Mouse (Mus musculus): ENCODE data around the gene Laptm4a. TPM values are rescaled to one million over a fixed set of nuclear protein-coding genes. Genes with fewer than 3 reads are reported as not detected.
A peak's percentile ranks its signal among the peaks of the same experiment; 100 is the strongest.
"Not testable (repeated sequence)": the region's sequence is repeated elsewhere in the genome, so short reads cannot be mapped to it uniquely, and the experiment has no call there.

The Laptm4a gene
- polyA plus RNA-seq, 1 experiment from 2014 or later = 313 TPM

- Histone ChIP-seq H3K27me3 (ENCODE audit: control insufficient read depth, insufficient read depth, low read length) (no peaks in the 10 kb centered on the region), H3K4me2 (ENCODE audit: low read depth, low read length) (peak overlapping the region; percentile 62), H3K9ac (ENCODE audit: low read length) (peak overlapping the region; percentile 72), H3K9me3 (replicated peaks; ENCODE audit: control insufficient read depth, low read length) (no peaks in the 10 kb centered on the region), H3K4me3 (ENCODE audit: low read length) (peak overlapping the region; percentile 89), H3K27ac (ENCODE audit: low read length) (peak overlapping the region; percentile 99), H3K4me1 (ENCODE audit: control insufficient read depth, insufficient read depth, low read length) (peaks cover 33% of the 10 kb centered on the region), H3K36me3 (ENCODE audit: control insufficient read depth, insufficient read depth) (no peaks in the 10 kb centered on the region)
- 13% methylated on average over 1 of the region's 1 CpGs for WGBS
- no peak for ATAC-seq (replicated peaks; ENCODE audit: extremely low read depth, insufficient read depth, low FRiP score)
These were observed 469 bp upstream of the Laptm4a start for GRCm38 (mm10) chr12:8920996-8921393.

GRCm38 (mm10) chr12:8922369-8923124 lies 1.1 kb downstream of the Laptm4a start:
- 2% methylated on average over 30 of the region's 30 CpGs for WGBS
- no peaks in the 10 kb centered on the region for H3K27me3 ChIP-seq (ENCODE audit: control insufficient read depth, insufficient read depth, low read length)
- H3K4me1 ChIP-seq (ENCODE audit: control insufficient read depth, insufficient read depth, low read length) = peaks cover 35% of the 10 kb centered on the region
- peak overlapping the region; percentile 89 for H3K4me3 ChIP-seq (ENCODE audit: low read length)
- peak overlapping the region; percentile 82 for H3K4me2 ChIP-seq (ENCODE audit: low read depth, low read length)
- H3K9ac ChIP-seq (ENCODE audit: low read length) = peak overlapping the region; percentile 93
- no peak for ATAC-seq (replicated peaks; ENCODE audit: extremely low read depth, insufficient read depth, low FRiP score)
- H3K9me3 ChIP-seq (replicated peaks; ENCODE audit: control insufficient read depth, low read length) = no peaks in the 10 kb centered on the region
- H3K36me3 ChIP-seq (ENCODE audit: control insufficient read depth, insufficient read depth) = no peaks in the 10 kb centered on the region
- H3K27ac ChIP-seq (ENCODE audit: low read length) = peak overlapping the region; percentile 99

- Histone ChIP-seq H3K4me2 (ENCODE audit: low read depth, low read length) (peak overlapping the region; percentile 82), H3K36me3 (ENCODE audit: control insufficient read depth, insufficient read depth) (no peaks in the 10 kb centered on the region), H3K4me3 (ENCODE audit: low read length) (peak overlapping the region; percentile 89), H3K27me3 (ENCODE audit: control insufficient read depth, insufficient read depth, low read length) (no peaks in the 10 kb centered on the region), H3K27ac (ENCODE audit: low read length) (peak overlapping the region; percentile 99), H3K9me3 (replicated peaks; ENCODE audit: control insufficient read depth, low read length) (no peaks in the 10 kb centered on the region), H3K9ac (ENCODE audit: low read length) (peak overlapping the region; percentile 93), H3K4me1 (ENCODE audit: control insufficient read depth, insufficient read depth, low read length) (peaks cover 37% of the 10 kb centered on the region)
- 16% methylated on average over 5 of the region's 5 CpGs for WGBS
- no peak for ATAC-seq (replicated peaks; ENCODE audit: extremely low read depth, insufficient read depth, low FRiP score)
These were observed 1.6 kb downstream of the Laptm4a start for GRCm38 (mm10) chr12:8923125-8923410.

GRCm38 (mm10) chr12:8923603-8924002 lies 2.1 kb downstream of the Laptm4a start:
- no peak overlapping the region for H3K27ac ChIP-seq (ENCODE audit: low read length)
- no peaks in the 10 kb centered on the region for H3K36me3 ChIP-seq (ENCODE audit: control insufficient read depth, insufficient read depth)
- 40% methylated on average over 2 of the region's 2 CpGs for WGBS
- ATAC-seq (replicated peaks; ENCODE audit: extremely low read depth, insufficient read depth, low FRiP score) = no peak
- H3K9me3 ChIP-seq (replicated peaks; ENCODE audit: control insufficient read depth, low read length) = no peaks in the 10 kb centered on the region
- no peaks in the 10 kb centered on the region for H3K27me3 ChIP-seq (ENCODE audit: control insufficient read depth, insufficient read depth, low read length)
- H3K4me3 ChIP-seq (ENCODE audit: low read length) = peak overlapping the region; percentile 89
- H3K4me1 ChIP-seq (ENCODE audit: control insufficient read depth, insufficient read depth, low read length) = peaks cover 40% of the 10 kb centered on the region
- H3K4me2 ChIP-seq (ENCODE audit: low read depth, low read length) = peak overlapping the region; percentile 82
- H3K9ac ChIP-seq (ENCODE audit: low read length) = no peak overlapping the region

GRCm38 (mm10) chr12:8927652-8928051 lies 6.2 kb downstream of the Laptm4a start:
- no peak overlapping the region for H3K9ac ChIP-seq (ENCODE audit: low read length)
- no peaks in the 10 kb centered on the region for H3K9me3 ChIP-seq (replicated peaks; ENCODE audit: control insufficient read depth, low read length)
- 0 out of 2 replicates have a peak overlapping the region, but pooled peaks have one; percentile 23 for H3K27ac ChIP-seq (ENCODE audit: low read length)
- 73% methylated on average over 3 of the region's 3 CpGs for WGBS
- H3K27me3 ChIP-seq (ENCODE audit: control insufficient read depth, insufficient read depth, low read length) = no peaks in the 10 kb centered on the region
- no peaks in the 10 kb centered on the region; the same call in 1 of the 2 replicates for H3K36me3 ChIP-seq (ENCODE audit: control insufficient read depth, insufficient read depth)
- no peak for ATAC-seq (replicated peaks; ENCODE audit: extremely low read depth, insufficient read depth, low FRiP score)
- no peak overlapping the region for H3K4me2 ChIP-seq (ENCODE audit: low read depth, low read length)
- H3K4me1 ChIP-seq (ENCODE audit: control insufficient read depth, insufficient read depth, low read length) = peaks cover 59% of the 10 kb centered on the region
- H3K4me3 ChIP-seq (ENCODE audit: low read length) = no peak overlapping the region

- Histone ChIP-seq H3K36me3 (ENCODE audit: control insufficient read depth, insufficient read depth) (peaks cover 4% of the 10 kb centered on the region; the same call in 1 of the 2 replicates), H3K9ac (ENCODE audit: low read length) (no peak overlapping the region), H3K27me3 (ENCODE audit: control insufficient read depth, insufficient read depth, low read length) (no peaks in the 10 kb centered on the region), H3K9me3 (replicated peaks; ENCODE audit: control insufficient read depth, low read length) (no peaks in the 10 kb centered on the region), H3K4me2 (ENCODE audit: low read depth, low read length) (no peak overlapping the region), H3K4me1 (ENCODE audit: control insufficient read depth, insufficient read depth, low read length) (peaks cover 50% of the 10 kb centered on the region), H3K4me3 (ENCODE audit: low read length) (no peak overlapping the region), H3K27ac (ENCODE audit: low read length) (no peak overlapping the region)
- 61% methylated on average over 4 of the region's 4 CpGs for WGBS
- no peak for ATAC-seq (replicated peaks; ENCODE audit: extremely low read depth, insufficient read depth, low FRiP score)
These were observed 7.3 kb downstream of the Laptm4a start for GRCm38 (mm10) chr12:8928766-8929165.

GRCm38 (mm10) chr12:8931083-8931482 lies 9.6 kb downstream of the Laptm4a start:
- Histone ChIP-seq H3K9ac (ENCODE audit: low read length) (no peak overlapping the region), H3K9me3 (replicated peaks; ENCODE audit: control insufficient read depth, low read length) (no peaks in the 10 kb centered on the region), H3K36me3 (ENCODE audit: control insufficient read depth, insufficient read depth) (peaks cover 20% of the 10 kb centered on the region), H3K27me3 (ENCODE audit: control insufficient read depth, insufficient read depth, low read length) (no peaks in the 10 kb centered on the region), H3K4me1 (ENCODE audit: control insufficient read depth, insufficient read depth, low read length) (peaks cover 53% of the 10 kb centered on the region), H3K4me2 (ENCODE audit: low read depth, low read length) (no peak overlapping the region), H3K4me3 (ENCODE audit: low read length) (no peak overlapping the region), H3K27ac (ENCODE audit: low read length) (no peak overlapping the region)
- ATAC-seq (replicated peaks; ENCODE audit: extremely low read depth, insufficient read depth, low FRiP score) = no peak
- 63% methylated on average over 4 of the region's 4 CpGs for WGBS

- Histone ChIP-seq H3K27me3 (ENCODE audit: control insufficient read depth, insufficient read depth, low read length) (no peaks in the 10 kb centered on the region), H3K4me2 (ENCODE audit: low read depth, low read length) (no peak overlapping the region), H3K9ac (ENCODE audit: low read length) (no peak overlapping the region), H3K4me3 (ENCODE audit: low read length) (no peak overlapping the region), H3K4me1 (ENCODE audit: control insufficient read depth, insufficient read depth, low read length) (peaks cover 25% of the 10 kb centered on the region), H3K36me3 (ENCODE audit: control insufficient read depth, insufficient read depth) (peaks cover 48% of the 10 kb centered on the region), H3K9me3 (replicated peaks; ENCODE audit: control insufficient read depth, low read length) (no peaks in the 10 kb centered on the region), H3K27ac (ENCODE audit: low read length) (peak overlapping the region; percentile 69)
- ATAC-seq (replicated peaks; ENCODE audit: extremely low read depth, insufficient read depth, low FRiP score) = peak; percentile 59; the same call in 1 of the 2 replicates
- 49% methylated on average over 5 of the region's 5 CpGs for WGBS
These were observed 13.9 kb downstream of the Laptm4a start for GRCm38 (mm10) chr12:8935349-8935748.

GRCm38 (mm10) chr12:8936210-8936609 lies 14.7 kb downstream of the Laptm4a start:
- not testable (repeated sequence) for H3K9ac ChIP-seq (ENCODE audit: low read length); ATAC-seq (replicated peaks; ENCODE audit: extremely low read depth, insufficient read depth, low FRiP score); H3K27ac ChIP-seq (ENCODE audit: low read length); H3K4me2 ChIP-seq (ENCODE audit: low read depth, low read length); H3K4me3 ChIP-seq (ENCODE audit: low read length); H3K27me3 ChIP-seq (ENCODE audit: control insufficient read depth, insufficient read depth, low read length); H3K9me3 ChIP-seq (replicated peaks; ENCODE audit: control insufficient read depth, low read length)
- 75% methylated on average over 4 of the region's 4 CpGs for WGBS
- H3K36me3 ChIP-seq (ENCODE audit: control insufficient read depth, insufficient read depth) = peaks cover 48% of the 10 kb centered on the region
- peaks cover 18% of the 10 kb centered on the region for H3K4me1 ChIP-seq (ENCODE audit: control insufficient read depth, insufficient read depth, low read length)

All from heart, embryonic 16.5 days (tissue).